Mouse (Mus musculus) ES-Bruce4 (cell line): ENCODE measurements around the gene Tsc22d4. TPM values are rescaled to one million over a fixed set of nuclear protein-coding genes. Genes with fewer than 3 reads are reported as not detected.

ENCODE experiments used
- H3K27ac ChIP-seq: 2 replicates; pipeline ENCODE4 v1.5.1; 2012; ENCODE audit warnings: low read length, inconsistent platforms; ENCODE audit not compliant: insufficient read depth
- H3K27me3 ChIP-seq: 2 replicates; pipeline ENCODE4 v1.6.1; 2012; ENCODE audit warnings: mild to moderate bottlenecking, low read length, inconsistent platforms; ENCODE audit not compliant: control insufficient read depth, poor library complexity, insufficient read depth, severe bottlenecking
- H3K36me3 ChIP-seq: 2 replicates; pipeline ENCODE4 v1.6.1; 2012; ENCODE audit warnings: inconsistent platforms, mild to moderate bottlenecking, low read length, moderate library complexity; ENCODE audit not compliant: control insufficient read depth, poor library complexity, insufficient read depth, severe bottlenecking
- H3K4me1 ChIP-seq: one replicate; pipeline ENCODE4 v1.8.1; 2011; ENCODE audit warnings: low read length; ENCODE audit not compliant: control insufficient read depth, insufficient read depth
- H3K4me3 ChIP-seq: 2 replicates; pipeline ENCODE4 v1.5.1; 2011; ENCODE audit warnings: low read depth, mild to moderate bottlenecking, low read length
- H3K9ac ChIP-seq: 2 replicates; pipeline ENCODE4 v1.6.1; 2012; ENCODE audit warnings: low read depth, mild to moderate bottlenecking, inconsistent platforms; ENCODE audit not compliant: poor library complexity, severe bottlenecking
- H3K9me3 ChIP-seq: replicated peaks from 2 replicates; pipeline ENCODE4 v1.6.1; 2012; ENCODE audit warnings: mild to moderate bottlenecking, low read length, inconsistent platforms; ENCODE audit not compliant: control insufficient read depth, poor library complexity, insufficient read depth, severe bottlenecking
- CTCF ChIP-seq: IDR thresholded peaks from one replicate; pipeline ENCODE4 v1.8.1; 2011; ENCODE audit warnings: low read depth, low read length
- EP300 ChIP-seq: IDR thresholded peaks from 2 replicates; pipeline ENCODE4 v1.6.1; 2011; ENCODE audit warnings: low read depth, low read length; ENCODE audit not compliant: insufficient read depth
- POLR2A ChIP-seq: IDR thresholded peaks from one replicate; pipeline ENCODE4 v1.8.1; 2011; ENCODE audit warnings: low read length; ENCODE audit not compliant: insufficient read depth
- polyA plus RNA-seq: library from polyadenylated mRNA; stranded (reverse); fragments of >200 nt; gene quantifications from 2 replicates; pipeline ENCODE4 v1.2.4, GENCODE M21; 2011; ENCODE audit warnings: low read depth; ENCODE audit not compliant: missing spikeins, insufficient read depth, insufficient read length

The Tsc22d4 gene
- polyA plus RNA-seq, 1 experiment = 47.7 TPM

GRCm38 (mm10) chr5:137817466-137818222 is 72.1 kb downstream of the Tsc22d4 start:
- Histone ChIP-seq H3K27me3 (no peaks in the 10 kb centered on the region), H3K4me1 (no peaks in the 10 kb centered on the region), H3K9me3 (peaks cover 8% of the 10 kb centered on the region), H3K4me3 (no peak overlapping the region), H3K36me3 (no peaks in the 10 kb centered on the region), H3K9ac (no peak overlapping the region), H3K27ac (no peak overlapping the region)
- no peak for TF ChIP-seq POLR2A
- TF ChIP-seq EP300 = no peak
- no peak for TF ChIP-seq CTCF

Other genes with a start within 250 kb of the Tsc22d4 start
- gene Pop7, start 243.2 kb upstream of the Tsc22d4 start, polyA plus RNA-seq = 14.4 and 15.0 TPM in 2 replicates
- 33.5 and 37.9 TPM in 2 replicates for gene Gigyf1, start 227.2 kb upstream of the Tsc22d4 start, polyA plus RNA-seq
- gene Epo, start 212.5 kb upstream of the Tsc22d4 start, polyA plus RNA-seq = not detected in 2 replicates
- 208 and 237 TPM in 2 replicates for gene Gnb2, start 212.2 kb upstream of the Tsc22d4 start, polyA plus RNA-seq
- not detected in 2 replicates for gene Actl6b, start 192.2 kb upstream of the Tsc22d4 start, polyA plus RNA-seq
- 2.3 and 5.4 TPM in 2 replicates for gene Tfr2, start 175.9 kb upstream of the Tsc22d4 start, polyA plus RNA-seq
- gene Mospd3, start 144.7 kb upstream of the Tsc22d4 start, polyA plus RNA-seq = 20.3 and 22.4 TPM in 2 replicates
- 49.2 and 60.6 TPM in 2 replicates for gene Pcolce, start 131.9 kb upstream of the Tsc22d4 start, polyA plus RNA-seq
- 0.48 and 0.94 TPM in 2 replicates for gene Fbxo24, start 116.7 kb upstream of the Tsc22d4 start, polyA plus RNA-seq
- gene Lrch4, start 116.6 kb upstream of the Tsc22d4 start, polyA plus RNA-seq = 25.1 and 28.6 TPM in 2 replicates
- gene Gm20605, start 116.6 kb upstream of the Tsc22d4 start, polyA plus RNA-seq = 5.4 and 9.0 TPM in 2 replicates
- gene Sap25, start 104.4 kb upstream of the Tsc22d4 start, polyA plus RNA-seq = 5.0 and 7.9 TPM in 2 replicates
- 1.2 and 1.5 TPM in 2 replicates for gene Irs3, start 100.0 kb upstream of the Tsc22d4 start, polyA plus RNA-seq
- 14.8 and 16.0 TPM in 2 replicates for gene Agfg2, start 61.0 kb upstream of the Tsc22d4 start, polyA plus RNA-seq
- 12.4 and 13.0 TPM in 2 replicates for gene Nyap1, start 4.1 kb upstream of the Tsc22d4 start, polyA plus RNA-seq
- 30.3 and 35.4 TPM in 2 replicates for gene Ppp1r35, start 33.1 kb downstream of the Tsc22d4 start, polyA plus RNA-seq
- 21.6 and 24.8 TPM in 2 replicates for gene Mepce, start 41.9 kb downstream of the Tsc22d4 start, polyA plus RNA-seq
- 15.0 and 15.5 TPM in 2 replicates for gene Zcwpw1, start 42.1 kb downstream of the Tsc22d4 start, polyA plus RNA-seq
- not detected in 2 replicates for gene Pilra, start 90.6 kb downstream of the Tsc22d4 start, polyA plus RNA-seq
- not detected in 2 replicates for gene Pilrb1, start 112.4 kb downstream of the Tsc22d4 start, polyA plus RNA-seq
- not detected in 2 replicates for gene Pilrb2, start 126.1 kb downstream of the Tsc22d4 start, polyA plus RNA-seq
- gene Cyp3a13, start 175.9 kb downstream of the Tsc22d4 start, polyA plus RNA-seq = not detected in 2 replicates
- gene Gjc3, start 217.4 kb downstream of the Tsc22d4 start, polyA plus RNA-seq = not detected in 2 replicates
- gene Azgp1, start 235.8 kb downstream of the Tsc22d4 start, polyA plus RNA-seq = not detected in 2 replicates